Mouse (Mus musculus) forebrain, embryonic 13.5 days (tissue): ENCODE measurements at regions not wholly inside any gene's neighbourhood (a gene's known extent, or its start where the extent isn't known, plus 50 kb on each side); places are given as distances from the start of the nearest gene placed in this dataset.

Experiments used
- ATAC-seq: fragments of 200-750 bp; cut with Nextera tagmentation; 2 replicates; pipeline ENCODE4 v1.8.0; 2017
- H3K27ac ChIP-seq: fragments of 300-500 bp; sonication (generic); 2 replicates; pipeline ENCODE4 v1.5.1; 2015; ENCODE audit warnings: inconsistent platforms, mild to moderate bottlenecking, moderate library complexity
- H3K27me3 ChIP-seq: fragments of 300-500 bp; sonication (generic); 2 replicates; pipeline ENCODE4 v1.6.1; 2015; ENCODE audit warnings: mild to moderate bottlenecking, inconsistent platforms
- H3K36me3 ChIP-seq: fragments of 300-500 bp; sonication (generic); 2 replicates; pipeline ENCODE4 v1.6.1; 2015; ENCODE audit warnings: mild to moderate bottlenecking, inconsistent platforms; ENCODE audit not compliant: poor library complexity, severe bottlenecking
- H3K4me1 ChIP-seq: fragments of 300-500 bp; sonication (generic); 2 replicates; pipeline ENCODE4 v1.6.1; 2015; ENCODE audit warnings: inconsistent platforms
- H3K4me2 ChIP-seq: fragments of 300-500 bp; sonication (generic); 2 replicates; pipeline ENCODE4 v1.6.1; 2015; ENCODE audit warnings: inconsistent platforms, mild to moderate bottlenecking, moderate library complexity
- H3K4me3 ChIP-seq: fragments of 300-500 bp; sonication (generic); 2 replicates; pipeline ENCODE4 v1.5.1; 2015; ENCODE audit warnings: mild to moderate bottlenecking, inconsistent platforms
- H3K9ac ChIP-seq: fragments of 300-500 bp; sonication (generic); 2 replicates; pipeline ENCODE4 v1.6.1; 2015; ENCODE audit warnings: mild to moderate bottlenecking, inconsistent platforms
- H3K9me3 ChIP-seq: fragments of 300-500 bp; sonication (generic); replicated peaks from 2 replicates; pipeline ENCODE4 v1.6.1; 2016; ENCODE audit warnings: inconsistent platforms
- WGBS: fragments of 180-500 bp; shearing (Covaris S2); methylation state at CpG from one replicate; pipeline ENCODE4 v1.1.7; 2015; 5-methylcytosine and 5-hydroxymethylcytosine counted together

GRCm38 (mm10) chr1:190041096-190041706 lies 119.0 kb upstream of the Smyd2 start:
- Histone ChIP-seq H3K9me3 (no peaks in the 10 kb centered on the region), H3K27ac (no peak overlapping the region), H3K27me3 (no peaks in the 10 kb centered on the region; the same call in 1 of the 2 replicates), H3K9ac (no peak overlapping the region), H3K36me3 (no peaks in the 10 kb centered on the region), H3K4me3 (no peak overlapping the region), H3K4me2 (no peak overlapping the region), H3K4me1 (no peaks in the 10 kb centered on the region)
- no peak for ATAC-seq
- 65% methylated on average over 7 of the region's 7 CpGs for WGBS

GRCm38 (mm10) chr1:190038046-190038445 lies 115.9 kb upstream of the Smyd2 start:
- Histone ChIP-seq H3K4me2 (no peak overlapping the region), H3K9ac (no peak overlapping the region), H3K27ac (no peak overlapping the region), H3K4me3 (no peak overlapping the region), H3K27me3 (no peaks in the 10 kb centered on the region; the same call in 1 of the 2 replicates), H3K36me3 (no peaks in the 10 kb centered on the region), H3K4me1 (no peaks in the 10 kb centered on the region), H3K9me3 (no peaks in the 10 kb centered on the region)
- WGBS = 42% methylated on average over 5 of the region's 5 CpGs
- no peak for ATAC-seq

GRCm38 (mm10) chr1:190036726-190037125 lies 114.6 kb upstream of the Smyd2 start:
- H3K4me1 ChIP-seq = no peaks in the 10 kb centered on the region
- H3K4me3 ChIP-seq = no peak overlapping the region
- no peak for ATAC-seq
- H3K9ac ChIP-seq = no peak overlapping the region
- H3K4me2 ChIP-seq = no peak overlapping the region
- no peaks in the 10 kb centered on the region for H3K36me3 ChIP-seq
- H3K27me3 ChIP-seq = no peaks in the 10 kb centered on the region
- H3K9me3 ChIP-seq = no peaks in the 10 kb centered on the region
- no peak overlapping the region for H3K27ac ChIP-seq
- WGBS = 41% methylated on average over 6 of the region's 6 CpGs

GRCm38 (mm10) chr1:190035935-190036334 lies 113.8 kb upstream of the Smyd2 start:
- ATAC-seq = no peak
- Histone ChIP-seq H3K9me3 (no peaks in the 10 kb centered on the region), H3K27ac (no peak overlapping the region), H3K4me1 (no peaks in the 10 kb centered on the region), H3K36me3 (no peaks in the 10 kb centered on the region), H3K4me3 (no peak overlapping the region), H3K4me2 (no peak overlapping the region), H3K9ac (no peak overlapping the region), H3K27me3 (no peaks in the 10 kb centered on the region)
- 90% methylated on average over 11 of the region's 11 CpGs for WGBS

GRCm38 (mm10) chr1:190034091-190034490 lies 111.9 kb upstream of the Smyd2 start:
- WGBS = 24% methylated on average over 5 of the region's 5 CpGs
- H3K4me3 ChIP-seq = no peak overlapping the region
- H3K9me3 ChIP-seq = no peaks in the 10 kb centered on the region
- H3K27me3 ChIP-seq = no peaks in the 10 kb centered on the region
- H3K36me3 ChIP-seq = no peaks in the 10 kb centered on the region
- no peak overlapping the region for H3K4me2 ChIP-seq
- no peak for ATAC-seq
- no peak overlapping the region for H3K27ac ChIP-seq
- H3K9ac ChIP-seq = no peak overlapping the region
- H3K4me1 ChIP-seq = no peaks in the 10 kb centered on the region

GRCm38 (mm10) chr1:190027536-190027935 lies 105.4 kb upstream of the Smyd2 start:
- H3K36me3 ChIP-seq = no peaks in the 10 kb centered on the region
- H3K9ac ChIP-seq = no peak overlapping the region
- no peak overlapping the region for H3K4me3 ChIP-seq
- H3K9me3 ChIP-seq = no peaks in the 10 kb centered on the region
- WGBS = 38% methylated on average over 8 of the region's 8 CpGs
- H3K4me1 ChIP-seq = peaks cover 7% of the 10 kb centered on the region
- no peak for ATAC-seq
- H3K27ac ChIP-seq = no peak overlapping the region
- H3K4me2 ChIP-seq = no peak overlapping the region
- no peaks in the 10 kb centered on the region for H3K27me3 ChIP-seq

GRCm38 (mm10) chr1:190009466-190009865 lies 87.3 kb upstream of the Smyd2 start:
- Histone ChIP-seq H3K9ac (no peak overlapping the region), H3K9me3 (no peaks in the 10 kb centered on the region), H3K27me3 (no peaks in the 10 kb centered on the region; the same call in 1 of the 2 replicates), H3K4me2 (no peak overlapping the region), H3K4me1 (no peaks in the 10 kb centered on the region), H3K4me3 (no peak overlapping the region), H3K36me3 (no peaks in the 10 kb centered on the region), H3K27ac (no peak overlapping the region)
- WGBS = 85% methylated on average over 6 of the region's 6 CpGs
- no peak for ATAC-seq

GRCm38 (mm10) chr1:190007271-190007670 lies 85.1 kb upstream of the Smyd2 start:
- H3K27me3 ChIP-seq = no peaks in the 10 kb centered on the region; the same call in 1 of the 2 replicates
- no peaks in the 10 kb centered on the region for H3K36me3 ChIP-seq
- H3K9ac ChIP-seq = no peak overlapping the region
- whole genome bisulfite sequencing = 70% methylated on average over 6 of the region's 7 CpGs
- no peak overlapping the region for H3K27ac ChIP-seq
- no peaks in the 10 kb centered on the region for H3K4me1 ChIP-seq
- no peaks in the 10 kb centered on the region for H3K9me3 ChIP-seq
- H3K4me3 ChIP-seq = no peak overlapping the region
- H3K4me2 ChIP-seq = no peak overlapping the region
- ATAC-seq = no peak

GRCm38 (mm10) chr1:190001084-190001483 lies 78.9 kb upstream of the Smyd2 start:
- no peak for ATAC-seq
- H3K36me3 ChIP-seq = no peaks in the 10 kb centered on the region
- H3K27me3 ChIP-seq = no peaks in the 10 kb centered on the region
- H3K9me3 ChIP-seq = no peaks in the 10 kb centered on the region
- H3K27ac ChIP-seq = no peak overlapping the region
- no peak overlapping the region for H3K9ac ChIP-seq
- no peak overlapping the region for H3K4me2 ChIP-seq
- no peak overlapping the region for H3K4me3 ChIP-seq
- 89% methylated on average over 4 of the region's 4 CpGs for WGBS
- no peaks in the 10 kb centered on the region for H3K4me1 ChIP-seq

- no peak overlapping the region for H3K4me3 ChIP-seq
- H3K4me2 ChIP-seq = no peak overlapping the region
- H3K27me3 ChIP-seq = no peaks in the 10 kb centered on the region; the same call in 1 of the 2 replicates
- 70% methylated on average over 5 of the region's 5 CpGs for WGBS
- peaks cover 8% of the 10 kb centered on the region for H3K4me1 ChIP-seq
- no peak overlapping the region for H3K9ac ChIP-seq
- no peaks in the 10 kb centered on the region for H3K36me3 ChIP-seq
- no peaks in the 10 kb centered on the region for H3K9me3 ChIP-seq
- H3K27ac ChIP-seq = no peak overlapping the region
- no peak for ATAC-seq
Measured at GRCm38 (mm10) chr1:189993706-189994105, 71.5 kb upstream of the Smyd2 start.

GRCm38 (mm10) chr1:189993221-189993620 lies 71.1 kb upstream of the Smyd2 start:
- H3K4me1 ChIP-seq = peaks cover 8% of the 10 kb centered on the region
- H3K36me3 ChIP-seq = no peaks in the 10 kb centered on the region
- no peak for ATAC-seq
- H3K9me3 ChIP-seq = no peaks in the 10 kb centered on the region
- no peak overlapping the region for H3K4me2 ChIP-seq
- H3K27me3 ChIP-seq = no peaks in the 10 kb centered on the region; the same call in 1 of the 2 replicates
- no peak overlapping the region for H3K27ac ChIP-seq
- H3K9ac ChIP-seq = no peak overlapping the region
- H3K4me3 ChIP-seq = no peak overlapping the region
- 91% methylated on average over 3 of the region's 3 CpGs for WGBS

- WGBS = 80% methylated on average over 3 of the region's 3 CpGs
- H3K9me3 ChIP-seq = no peaks in the 10 kb centered on the region
- H3K27me3 ChIP-seq = no peaks in the 10 kb centered on the region; the same call in 1 of the 2 replicates
- no peak overlapping the region for H3K9ac ChIP-seq
- no peak for ATAC-seq
- H3K4me2 ChIP-seq = no peak overlapping the region
- H3K4me1 ChIP-seq = peaks cover 8% of the 10 kb centered on the region
- no peaks in the 10 kb centered on the region for H3K36me3 ChIP-seq
- no peak overlapping the region for H3K4me3 ChIP-seq
- H3K27ac ChIP-seq = no peak overlapping the region
Measured at GRCm38 (mm10) chr1:189991089-189991488, 68.9 kb upstream of the Smyd2 start.

GRCm38 (mm10) chr1:189990046-189990622 lies 68.0 kb upstream of the Smyd2 start:
- H3K4me2 ChIP-seq = no peak overlapping the region; the same call in 1 of the 2 replicates
- H3K9ac ChIP-seq = no peak overlapping the region
- H3K4me3 ChIP-seq = no peak overlapping the region
- H3K9me3 ChIP-seq = no peaks in the 10 kb centered on the region
- H3K27ac ChIP-seq = no peak overlapping the region
- 14% methylated on average over 11 of the region's 11 CpGs for WGBS
- no peaks in the 10 kb centered on the region for H3K27me3 ChIP-seq
- H3K4me1 ChIP-seq = peaks cover 8% of the 10 kb centered on the region
- no peak for ATAC-seq
- no peaks in the 10 kb centered on the region for H3K36me3 ChIP-seq
